Mouse (Mus musculus): Measurements from ENCODE around the gene Pptc7. TPM values are rescaled to one million over a fixed set of nuclear protein-coding genes. Genes with fewer than 3 reads are reported as not detected.

The Pptc7 gene
- total RNA-seq, 4 experiments from 2014 or later: 103 to 141 (median 121) TPM

DNA sequence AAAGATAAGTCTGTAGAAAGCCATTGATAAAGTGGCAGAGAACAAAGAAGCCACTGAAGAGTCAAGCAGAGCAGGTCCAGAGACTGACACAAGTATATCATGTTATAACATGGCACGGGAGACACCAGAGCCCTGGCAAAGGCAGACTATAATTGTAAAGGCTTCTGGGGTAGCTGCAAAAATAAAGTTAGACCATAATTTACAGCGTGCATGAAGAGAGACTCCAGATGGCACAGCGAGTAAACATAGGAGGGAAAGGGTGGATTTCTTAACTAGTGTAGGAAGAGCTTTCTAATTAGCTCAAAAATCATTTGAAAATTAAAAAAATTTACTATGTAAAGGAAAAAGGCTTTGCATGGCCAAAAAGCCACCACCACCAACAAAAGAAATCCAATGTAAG is 43.1 kb downstream of the Pptc7 start:
- DNase-seq (ENCODE audit: low spot score): no peak

DNA sequence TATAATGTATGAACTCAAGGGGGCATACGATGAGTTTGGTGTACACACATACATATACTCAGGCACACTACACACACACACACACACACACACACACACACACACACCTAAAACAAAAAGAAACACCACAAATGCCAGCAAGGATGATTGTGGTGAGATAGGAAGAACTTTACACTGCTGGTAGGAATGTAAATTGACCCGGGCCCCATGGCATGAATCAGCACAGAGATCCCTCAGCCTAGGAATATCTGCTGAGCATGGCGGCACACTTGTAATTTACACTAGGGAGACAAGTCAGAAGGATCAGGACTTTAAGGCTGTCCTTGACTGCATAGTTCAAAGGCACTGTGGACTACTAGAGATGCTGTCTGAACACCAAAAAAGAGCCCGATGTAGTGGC is 46.1 kb downstream of the Pptc7 start:
- no peak for DNase-seq (ENCODE audit: low spot score)

DNA sequence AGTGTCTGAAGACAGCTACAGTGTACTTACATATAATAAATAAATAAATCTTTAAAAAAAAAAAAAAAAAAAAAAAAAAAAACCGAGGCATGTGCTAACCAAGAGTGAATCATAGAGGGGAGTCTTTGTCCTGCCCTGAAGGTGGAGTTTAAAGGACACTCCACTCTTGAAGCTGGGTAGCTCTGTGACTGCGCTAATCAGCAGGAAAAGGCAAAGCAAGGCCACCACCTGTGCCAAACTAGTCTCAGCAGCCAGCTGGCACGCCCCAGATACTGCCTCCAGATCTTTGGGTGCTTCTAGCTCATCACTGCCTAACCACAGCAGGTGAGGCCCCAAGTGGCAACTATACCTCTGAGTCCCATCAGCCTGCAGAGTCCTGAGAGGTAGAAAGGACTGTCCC is 50.5 kb downstream of the Pptc7 start:
- DNase-seq (ENCODE audit: low spot score): no peak

DNA sequence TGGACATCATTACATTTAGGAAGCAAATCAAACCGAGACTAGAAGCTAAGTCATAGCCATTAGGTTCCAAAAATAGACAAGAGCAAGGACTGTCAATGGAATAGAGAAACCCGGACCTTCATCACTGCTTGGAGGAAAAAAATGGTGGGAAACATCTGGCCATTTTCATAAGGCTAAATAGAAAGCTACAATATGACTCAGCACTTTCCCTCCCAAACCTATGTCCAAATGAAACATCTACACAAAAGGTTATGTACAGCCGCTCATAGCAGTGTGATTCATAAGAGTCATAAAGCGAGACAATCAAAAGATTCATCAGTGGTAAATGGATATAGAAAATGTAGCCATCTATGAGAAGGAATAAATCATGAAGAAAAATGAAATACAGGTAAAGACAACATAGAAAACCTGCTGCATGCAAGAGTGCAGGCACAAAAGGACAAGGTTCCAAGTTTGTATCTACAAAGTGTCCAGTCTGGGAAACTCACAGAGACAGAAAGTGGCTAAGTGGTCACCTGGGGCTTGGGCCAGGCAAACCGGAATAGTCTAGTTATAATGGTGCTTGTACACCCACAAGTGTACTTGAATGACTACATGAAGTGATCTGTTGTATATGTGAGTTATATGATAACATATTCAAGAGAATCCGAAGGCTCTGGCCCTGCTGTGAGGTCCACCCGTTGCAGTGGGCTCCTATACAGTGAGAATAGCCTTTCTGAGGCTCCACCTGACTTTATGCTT is 52.6 kb downstream of the Pptc7 start:
- no peak for DNase-seq (ENCODE audit: low spot score)

DNA sequence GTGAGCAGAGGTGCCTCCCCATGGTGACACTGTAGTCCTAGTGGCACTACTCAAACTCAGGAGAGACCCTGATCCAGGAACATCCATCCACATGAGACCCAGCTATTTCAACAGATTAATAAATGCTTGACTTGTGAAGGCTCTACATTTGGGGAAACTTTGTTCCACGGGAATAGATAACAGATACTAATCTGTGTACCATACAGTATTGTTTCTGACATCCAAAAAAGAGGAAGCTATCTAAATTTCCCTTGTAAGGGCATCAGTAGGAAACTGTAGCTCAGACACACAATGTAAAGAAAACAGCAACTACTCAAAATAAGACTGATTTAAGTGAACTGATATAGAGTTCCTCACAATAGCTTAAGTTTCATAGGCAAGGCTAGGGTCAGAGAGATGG is 58.7 kb downstream of the Pptc7 start:
- DNase-seq (ENCODE audit: low spot score): no peak

DNA sequence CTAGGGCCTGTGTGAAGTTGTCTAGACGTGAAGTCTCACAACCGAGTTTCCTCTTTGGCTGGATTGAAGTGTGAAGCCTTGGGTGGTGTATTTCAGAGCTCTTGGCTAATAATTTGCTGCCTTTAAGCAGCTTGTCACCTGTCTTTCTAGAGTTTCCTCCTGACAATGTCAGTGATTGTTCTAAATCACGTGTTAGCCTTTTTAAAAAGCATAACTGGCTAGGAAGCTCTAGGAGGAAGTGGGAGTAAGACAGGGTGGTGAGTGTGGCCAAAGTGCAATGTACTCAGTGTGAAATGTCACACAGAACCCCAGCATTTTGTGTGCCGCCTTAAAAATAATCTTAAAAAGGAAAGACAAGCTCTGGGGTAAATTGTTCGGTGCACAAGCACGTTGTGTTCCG is 59.6 kb downstream of the Pptc7 start:
- no peak for DNase-seq (ENCODE audit: low spot score)

DNA sequence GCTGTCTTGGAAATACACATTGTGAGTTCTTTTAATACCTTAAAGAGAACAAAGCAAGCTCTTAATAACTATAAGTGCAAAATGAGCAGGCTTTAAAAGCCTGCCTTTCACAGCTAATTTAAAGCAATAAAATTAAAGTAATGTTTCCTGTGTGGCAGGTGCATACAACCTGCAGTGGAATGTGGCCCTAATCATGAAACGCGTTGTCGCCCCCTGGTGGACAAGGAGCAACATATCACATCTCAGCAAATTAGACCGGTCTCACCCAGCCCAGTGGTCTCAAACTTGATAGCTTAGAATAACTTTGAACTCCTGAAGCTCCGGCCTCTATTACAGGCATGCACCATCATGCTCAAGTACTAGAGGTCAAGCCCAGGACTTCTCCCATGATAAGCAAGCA is 60.1 kb downstream of the Pptc7 start:
- DNase-seq (ENCODE audit: low spot score): peak; percentile 70

DNA sequence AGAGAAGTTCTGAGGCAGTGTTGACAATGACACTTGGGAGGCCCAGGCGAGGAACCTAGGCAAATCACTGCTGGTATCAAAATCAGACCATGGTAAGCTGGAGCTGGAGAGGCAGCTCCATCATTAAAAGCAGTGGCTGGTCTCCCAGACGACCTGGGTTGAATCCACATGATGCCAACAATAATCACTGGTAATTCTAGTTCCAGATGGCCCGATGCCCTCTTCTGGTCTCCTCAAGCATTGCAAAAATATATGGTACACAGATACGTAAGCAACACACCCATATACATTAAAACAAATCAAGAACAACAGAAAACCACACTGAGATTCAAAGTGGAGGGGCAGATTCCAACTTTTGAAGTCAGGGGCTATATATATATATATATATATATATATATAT is 61.6 kb downstream of the Pptc7 start:
- no peak for DNase-seq (ENCODE audit: low spot score)

DNA sequence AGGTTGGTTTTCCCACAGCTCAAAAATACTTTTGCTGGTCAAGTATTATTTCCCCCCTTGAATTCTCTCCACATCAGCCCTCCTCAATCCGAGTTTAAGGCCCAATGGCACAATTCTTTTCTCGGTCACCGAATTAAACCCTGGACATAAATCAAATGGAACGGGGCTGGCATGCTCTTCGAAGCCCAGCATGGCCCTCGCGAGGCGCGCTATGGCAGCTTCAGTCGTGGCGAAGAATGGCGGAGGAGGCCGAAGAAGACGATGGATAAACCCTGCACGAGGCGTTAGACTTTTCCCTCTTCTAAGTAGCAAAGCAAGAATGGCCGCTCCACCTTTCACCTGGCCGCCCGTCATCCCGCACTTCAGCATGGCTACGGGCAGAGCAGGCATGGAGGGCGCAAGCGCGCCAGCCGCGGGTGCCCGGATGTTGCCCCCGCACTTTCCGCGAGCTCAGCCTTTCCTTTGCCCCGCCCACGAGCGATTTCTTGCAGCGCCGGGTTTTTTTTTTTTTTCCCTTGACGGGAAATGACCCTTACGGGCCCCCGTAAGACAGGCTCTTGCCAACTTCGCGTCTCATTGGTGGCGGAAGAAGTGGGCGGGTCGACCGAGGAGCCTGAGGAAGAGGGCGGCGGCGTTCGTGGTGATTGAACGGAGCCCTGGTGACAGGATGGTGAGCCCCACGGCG is 69.8 kb downstream of the Pptc7 start, which contains the start of the genes Rad9b and Vps29:
TSS of gene Rad9b (minus strand) at position 427 of the 685 bp plus-strand sequence.
TSS of gene Vps29 (plus strand) at position 563 of the 685 bp plus-strand sequence.
- peak; percentile 98 for DNase-seq (ENCODE audit: low spot score)

DNA sequence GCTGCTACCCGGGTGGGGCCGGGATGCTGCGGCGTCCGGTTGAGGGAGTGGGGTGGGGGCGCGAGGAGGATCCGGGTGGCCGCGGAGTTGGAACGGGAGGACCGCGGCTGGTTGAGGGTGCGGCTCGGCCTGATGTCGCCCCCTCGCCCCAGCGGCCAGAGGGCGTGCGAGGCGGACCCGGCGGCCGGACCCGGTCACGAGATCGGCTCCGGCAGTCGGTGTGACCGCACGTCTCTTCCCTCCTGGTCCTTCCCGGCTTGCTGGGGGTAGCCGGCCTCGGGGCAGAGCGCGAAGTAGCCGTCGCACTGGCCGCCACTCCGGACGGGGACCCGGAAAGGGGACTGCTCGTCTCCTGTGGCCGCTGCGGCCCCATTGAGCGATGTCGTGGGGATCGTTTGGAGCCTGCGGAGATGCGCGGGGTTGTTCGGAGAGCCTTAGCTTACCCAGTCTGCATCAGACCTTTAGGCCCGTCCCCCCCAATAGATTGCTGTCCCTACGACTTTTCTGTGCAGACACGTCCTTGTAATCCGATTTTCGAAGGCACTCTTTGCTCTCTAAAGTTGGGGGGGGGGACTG is 70.4 kb downstream of the Pptc7 start:
- no peak for DNase-seq (ENCODE audit: low spot score)

DNA sequence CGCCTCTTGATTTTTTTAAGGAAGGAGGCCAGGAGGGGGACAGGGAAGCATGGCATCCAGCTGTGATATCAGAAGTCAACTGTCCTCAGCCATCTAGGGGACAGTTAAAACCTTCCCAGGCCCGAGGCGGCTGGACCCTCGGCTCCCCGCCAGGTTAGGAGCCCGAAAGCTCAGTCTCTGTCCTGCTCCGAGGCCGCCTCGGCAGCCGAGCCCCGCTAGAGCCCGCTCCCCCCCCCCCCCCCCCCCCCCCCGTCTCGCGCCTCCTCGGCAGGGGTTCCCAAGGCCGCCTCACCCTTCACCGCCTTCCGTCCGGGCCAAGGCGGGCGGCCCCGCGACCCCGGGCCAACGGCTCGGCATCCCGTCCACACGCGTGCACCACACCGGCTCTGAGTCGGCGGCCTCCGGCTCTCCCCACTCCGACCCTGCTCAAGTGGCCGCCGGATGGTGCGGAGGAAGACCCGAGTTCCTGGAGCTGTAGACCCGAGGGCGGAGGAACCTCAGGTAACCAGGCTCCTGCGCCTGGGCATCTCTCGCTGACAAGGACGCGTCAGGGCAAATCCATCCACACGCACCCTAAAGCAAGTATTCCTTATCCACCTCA is 87.5 kb downstream of the Pptc7 start, which contains the start of gene Gpn3:
TSS of gene Gpn3 (plus strand) at position 286 of the 601 bp plus-strand sequence.
- no peak for DNase-seq (ENCODE audit: low spot score)

DNA sequence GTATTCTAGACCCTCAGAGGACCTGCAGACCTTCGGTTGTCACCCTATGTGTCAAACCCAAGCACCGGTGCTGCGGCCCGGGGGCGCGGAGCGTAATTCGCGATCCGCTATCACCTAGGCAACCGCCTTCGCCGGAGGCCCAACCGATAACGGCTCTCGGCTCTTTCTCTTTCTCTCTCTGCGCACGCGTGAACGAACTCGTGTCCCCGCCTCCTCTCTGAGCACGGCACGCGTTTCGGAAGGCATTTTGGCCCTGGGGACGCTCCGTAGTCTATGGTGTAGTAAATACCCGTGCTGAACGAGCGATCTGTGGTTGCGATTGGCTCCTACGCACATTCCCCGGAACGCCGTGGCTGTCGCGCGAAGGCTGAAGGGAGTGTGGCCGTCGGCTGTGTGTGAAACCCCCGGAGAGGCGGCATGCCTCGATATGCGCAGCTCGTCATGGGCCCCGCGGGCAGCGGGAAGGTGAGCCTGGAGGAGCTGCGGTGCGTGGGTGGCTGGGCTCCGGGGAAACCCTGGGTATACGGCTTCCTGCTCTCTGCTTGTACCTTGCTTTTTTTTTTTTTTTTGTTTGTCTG is 88.1 kb downstream of the Pptc7 start, which contains the start of gene Fam216a:
TSS of gene Fam216a (minus strand) at position 173 of the 578 bp plus-strand sequence.
- DNase-seq (ENCODE audit: low spot score): peak; percentile 99

DNA sequence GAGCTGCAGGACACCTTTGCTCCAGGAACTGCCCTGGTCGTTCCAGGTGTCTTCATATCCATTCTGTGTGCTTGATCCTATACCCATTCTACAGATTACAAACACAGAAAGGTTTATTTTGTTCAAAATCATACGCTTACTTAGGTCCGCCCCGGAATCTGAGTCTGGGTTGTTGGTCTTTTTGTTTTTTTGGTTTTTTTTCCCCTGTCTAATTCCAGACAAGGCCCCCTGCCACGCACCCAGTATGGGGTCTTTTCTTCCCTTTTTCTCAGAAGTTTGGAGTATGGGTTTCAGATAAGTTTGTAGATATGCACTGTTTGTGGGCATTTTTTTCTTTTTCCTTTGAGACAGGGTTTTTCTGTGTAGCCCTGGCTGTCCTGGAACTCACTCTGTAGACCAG is 88.7 kb downstream of the Pptc7 start:
- DNase-seq (ENCODE audit: low spot score): no peak

Other genes with a start within 250 kb of the Pptc7 start
- 10 to 100 TPM; 16.1 to 21.3 (median 20.0) TPM for gene Cux2, start 234.3 kb upstream of the Pptc7 start, total RNA-seq (2022)
- gene Myl2, start 183.4 kb upstream of the Pptc7 start, total RNA-seq (2022): over 10,000 TPM; 21,987 to 25,864 (median 23,706) TPM
- gene Ccdc63, start 143.5 kb upstream of the Pptc7 start, total RNA-seq (2022): under 1 TPM in 1 of 4 experiments, not detected in 3; 0.37 TPM
- 100 to 1,000 TPM in 3 of 4 experiments, 10 to 100 TPM in 1; 98.9 to 113 (median 108) TPM for gene Ppp1cc, start 126.1 kb upstream of the Pptc7 start, total RNA-seq (2022)
- gene Hvcn1, start 77.6 kb upstream of the Pptc7 start, total RNA-seq (2022): 1 to 10 TPM; 1.1 to 1.8 (median 1.5) TPM
- gene Tctn1, start 19.9 kb upstream of the Pptc7 start, total RNA-seq (2022): 1 to 10 TPM; 3.5 to 5.1 (median 3.8) TPM
- 1 to 10 TPM in 3 of 4 experiments, under 1 TPM in 1; 0.89 to 1.9 (median 1.3) TPM for gene Rad9b, start 69.9 kb downstream of the Pptc7 start, total RNA-seq (2022)
- 100 to 1,000 TPM in 2 of 4 experiments, 10 to 100 TPM in 2; 91.9 to 113 (median 101) TPM for gene Vps29, start 70.0 kb downstream of the Pptc7 start, total RNA-seq (2022)
- 10 to 100 TPM; 25.3 to 32.1 (median 30.4) TPM for gene Gpn3, start 87.5 kb downstream of the Pptc7 start, total RNA-seq (2022)
- 10 to 100 TPM; 11.6 to 14.3 (median 12.7) TPM for gene Fam216a, start 88.0 kb downstream of the Pptc7 start, total RNA-seq (2022)
- gene Arpc3, start 107.5 kb downstream of the Pptc7 start, total RNA-seq (2022): 10 to 100 TPM; 84.9 to 93.6 (median 88.1) TPM
- 10 to 100 TPM; 30.2 to 35.9 (median 33.9) TPM for gene Anapc7, start 137.3 kb downstream of the Pptc7 start, total RNA-seq (2022)
- over 10,000 TPM; 11,934 to 13,904 (median 12,774) TPM for gene Atp2a2, start 217.9 kb downstream of the Pptc7 start, total RNA-seq (2022)